Mouse (Mus musculus): ENCODE results near the gene Tmem234. TPM values are rescaled to one million over a fixed set of nuclear protein-coding genes. Genes with fewer than 3 reads are reported as not detected.

Gene Tmem234
- polyA plus RNA-seq, 1 experiment from 2014 or later, result 175 TPM

DNA sequence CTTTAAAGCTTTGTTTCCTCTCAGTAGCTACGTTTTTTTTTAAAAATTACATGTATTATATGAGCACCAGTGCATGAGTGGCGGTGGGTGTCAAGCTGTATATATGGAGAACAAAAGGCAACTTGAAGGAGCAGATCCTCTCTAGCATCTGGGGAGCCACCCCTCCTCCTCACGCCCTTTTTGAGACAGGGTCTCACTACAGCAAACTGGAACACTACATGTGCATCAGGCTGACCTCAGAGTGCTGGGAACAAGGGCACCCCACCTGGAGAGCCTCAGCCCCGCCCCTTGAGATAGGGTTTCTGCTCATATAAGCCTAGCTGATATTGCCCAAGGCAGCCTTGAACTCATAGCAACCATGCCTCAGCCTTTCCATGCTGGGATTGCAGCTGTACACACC lies 25.0 kb downstream of the Tmem234 start:
- WGBS, result 47% methylated on average over 4 of the region's 4 CpGs
- peaks cover 27% of the 10 kb centered on the region for H3K4me1 ChIP-seq
- no peak overlapping the region for H3K4me3 ChIP-seq
- 0 out of 2 replicates have a peak overlapping the region, but pooled peaks have one; percentile 36 for H3K9ac ChIP-seq
- ATAC-seq (ENCODE audit: low FRiP score, low read depth), result no peak
- peaks cover 45% of the 10 kb centered on the region for H3K36me3 ChIP-seq
- H3K9me3 ChIP-seq, result no peaks in the 10 kb centered on the region
- peak overlapping the region; percentile 83 for H3K4me2 ChIP-seq (replicated peaks)
- H3K27me3 ChIP-seq (replicated peaks), result no peaks in the 10 kb centered on the region
- H3K27ac ChIP-seq, result no peak overlapping the region

GRCm38 (mm10) chr4:129626035-129626434 lies 25.6 kb downstream of the Tmem234 start:
- H3K9ac ChIP-seq, result no peak overlapping the region
- no peak for ATAC-seq (ENCODE audit: low FRiP score, low read depth)
- no peak overlapping the region for H3K4me2 ChIP-seq (replicated peaks)
- H3K4me3 ChIP-seq, result no peak overlapping the region
- peaks cover 27% of the 10 kb centered on the region for H3K4me1 ChIP-seq
- no peaks in the 10 kb centered on the region for H3K9me3 ChIP-seq
- H3K27me3 ChIP-seq (replicated peaks), result no peaks in the 10 kb centered on the region
- peaks cover 49% of the 10 kb centered on the region for H3K36me3 ChIP-seq
- H3K27ac ChIP-seq, result no peak overlapping the region
- WGBS, result 80% methylated on average over 6 of the region's 6 CpGs

GRCm38 (mm10) chr4:129630944-129631343 lies 30.5 kb downstream of the Tmem234 start:
- H3K36me3 ChIP-seq, result peaks cover 97% of the 10 kb centered on the region
- no peak overlapping the region for H3K9ac ChIP-seq
- 80% methylated on average over 4 of the region's 4 CpGs for WGBS
- no peak overlapping the region for H3K4me2 ChIP-seq (replicated peaks)
- H3K9me3 ChIP-seq, result no peaks in the 10 kb centered on the region
- H3K4me1 ChIP-seq, result peaks cover 7% of the 10 kb centered on the region
- no peak overlapping the region for H3K4me3 ChIP-seq
- ATAC-seq (ENCODE audit: low FRiP score, low read depth), result no peak
- no peaks in the 10 kb centered on the region for H3K27me3 ChIP-seq (replicated peaks)
- no peak overlapping the region for H3K27ac ChIP-seq

GRCm38 (mm10) chr4:129631867-129632266 lies 31.4 kb downstream of the Tmem234 start:
- no peak overlapping the region for H3K4me2 ChIP-seq (replicated peaks)
- peaks cover 7% of the 10 kb centered on the region for H3K4me1 ChIP-seq
- H3K27me3 ChIP-seq (replicated peaks), result no peaks in the 10 kb centered on the region
- H3K27ac ChIP-seq, result no peak overlapping the region
- no peak overlapping the region for H3K9ac ChIP-seq
- no peak for ATAC-seq (ENCODE audit: low FRiP score, low read depth)
- H3K36me3 ChIP-seq, result peaks cover 97% of the 10 kb centered on the region
- no peaks in the 10 kb centered on the region for H3K9me3 ChIP-seq
- WGBS, result 92% methylated on average over 12 of the region's 12 CpGs
- no peak overlapping the region for H3K4me3 ChIP-seq

- no peaks in the 10 kb centered on the region for H3K27me3 ChIP-seq (replicated peaks)
- H3K36me3 ChIP-seq, result peaks cover 93% of the 10 kb centered on the region
- 96% methylated on average over 6 of the region's 6 CpGs for WGBS
Observed at GRCm38 (mm10) chr4:129633852-129634251, 33.4 kb downstream of the Tmem234 start.

GRCm38 (mm10) chr4:129639221-129639620 lies 38.8 kb downstream of the Tmem234 start:
- WGBS, result 89% methylated on average over 15 of the region's 15 CpGs
- H3K9me3 ChIP-seq, result no peaks in the 10 kb centered on the region
- no peak for ATAC-seq (ENCODE audit: low FRiP score, low read depth)
- peak overlapping the region; percentile 95 for H3K4me2 ChIP-seq (replicated peaks)
- peaks cover 23% of the 10 kb centered on the region for H3K4me1 ChIP-seq
- H3K27me3 ChIP-seq (replicated peaks), result no peaks in the 10 kb centered on the region
- no peak overlapping the region for H3K27ac ChIP-seq
- peak overlapping the region; percentile 85 for H3K9ac ChIP-seq
- 0 out of 2 replicates have a peak overlapping the region, but pooled peaks have one; percentile 66 for H3K4me3 ChIP-seq
- peaks cover 47% of the 10 kb centered on the region for H3K36me3 ChIP-seq

More at GRCm38 (mm10) chr4:129633852-129634251, 33.4 kb downstream of the Tmem234 start:
- peaks cover 12% of the 10 kb centered on the region for H3K4me1 ChIP-seq
- H3K27ac ChIP-seq, result no peak overlapping the region
- H3K9ac ChIP-seq, result no peak overlapping the region
- H3K4me3 ChIP-seq, result no peak overlapping the region
- ATAC-seq (ENCODE audit: low FRiP score, low read depth), result no peak
- H3K9me3 ChIP-seq, result no peaks in the 10 kb centered on the region
- no peak overlapping the region for H3K4me2 ChIP-seq (replicated peaks)

GRCm38 (mm10) chr4:129640101-129640637 lies 39.7 kb downstream of the Tmem234 start:
- H3K9ac ChIP-seq, result peak overlapping the region; percentile 85
- peak overlapping the region; percentile 95 for H3K4me2 ChIP-seq (replicated peaks)
- ATAC-seq (ENCODE audit: low FRiP score, low read depth), result no peak
- no peaks in the 10 kb centered on the region for H3K9me3 ChIP-seq
- peaks cover 43% of the 10 kb centered on the region for H3K36me3 ChIP-seq
- H3K27me3 ChIP-seq (replicated peaks), result no peaks in the 10 kb centered on the region
- peak overlapping the region; percentile 29; the same call in 1 of the 2 replicates for H3K27ac ChIP-seq
- 7% methylated on average over 17 of the region's 17 CpGs for WGBS
- H3K4me1 ChIP-seq, result peaks cover 23% of the 10 kb centered on the region
- peak overlapping the region; percentile 66 for H3K4me3 ChIP-seq

- H3K9ac ChIP-seq, result peak within 1 kb of the TSS; percentile 85
- H3K4me1 ChIP-seq, result peaks cover 23% of the 10 kb centered on the region
- H3K27me3 ChIP-seq (replicated peaks), result no peaks in the 10 kb centered on the region
- ATAC-seq (ENCODE audit: low FRiP score, low read depth), result peak; percentile 97
- H3K4me3 ChIP-seq, result peak within 1 kb of the TSS; percentile 66
- H3K27ac ChIP-seq, result peak within 1 kb of the TSS; percentile 81
- under 1% methylated on average over 60 of the region's 60 CpGs for WGBS
- peak within 1 kb of the TSS; percentile 95 for H3K4me2 ChIP-seq (replicated peaks)
- no peaks in the 10 kb centered on the region for H3K9me3 ChIP-seq
- H3K36me3 ChIP-seq, result peaks cover 44% of the 10 kb centered on the region
Observed at GRCm38 (mm10) chr4:129640638-129641467, 40.4 kb downstream of the Tmem234 start, which contains the start of gene Txlna. Txlna (minus strand) TSS chr4:129641065.

DNA sequence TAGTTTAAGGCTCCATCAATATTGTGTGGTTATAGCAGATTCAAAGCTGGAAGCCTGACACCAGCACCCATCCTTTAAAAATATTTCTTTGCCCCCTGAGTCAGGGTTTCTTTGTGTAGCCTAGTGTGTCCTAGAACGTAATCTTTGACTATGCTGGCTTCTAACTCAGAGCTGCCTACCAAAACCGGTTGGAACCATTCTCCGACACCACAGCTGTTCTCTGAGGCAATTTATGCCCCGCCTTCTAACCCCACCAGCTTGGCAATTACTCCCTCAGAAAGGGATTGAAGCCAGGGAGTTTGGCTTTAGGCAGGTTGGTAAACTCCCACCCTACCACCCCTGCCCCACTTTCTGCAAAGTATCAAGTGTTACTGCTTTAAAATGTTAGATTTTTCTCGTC lies 41.3 kb downstream of the Tmem234 start:
- Histone ChIP-seq H3K4me1 (peaks cover 23% of the 10 kb centered on the region), H3K27ac (no peak overlapping the region), H3K27me3 (replicated peaks) (no peaks in the 10 kb centered on the region), H3K4me2 (replicated peaks) (peak overlapping the region; percentile 95; the same call in 1 of the 2 replicates), H3K4me3 (no peak overlapping the region), H3K9ac (no peak overlapping the region), H3K36me3 (peaks cover 43% of the 10 kb centered on the region), H3K9me3 (no peaks in the 10 kb centered on the region)
- WGBS, result 52% methylated on average over 5 of the region's 5 CpGs
- ATAC-seq (ENCODE audit: low FRiP score, low read depth), result no peak

- Histone ChIP-seq H3K9ac (no peak overlapping the region), H3K27me3 (replicated peaks) (no peaks in the 10 kb centered on the region), H3K27ac (no peak overlapping the region), H3K36me3 (peaks cover 53% of the 10 kb centered on the region), H3K4me2 (replicated peaks) (no peak overlapping the region), H3K9me3 (no peaks in the 10 kb centered on the region), H3K4me1 (peaks cover 6% of the 10 kb centered on the region; the same call in 1 of the 2 replicates), H3K4me3 (no peak overlapping the region)
- 91% methylated on average over 6 of the region's 6 CpGs for WGBS
- no peak for ATAC-seq (ENCODE audit: low FRiP score, low read depth)
Observed at GRCm38 (mm10) chr4:129645204-129645603, 44.7 kb downstream of the Tmem234 start.

DNA sequence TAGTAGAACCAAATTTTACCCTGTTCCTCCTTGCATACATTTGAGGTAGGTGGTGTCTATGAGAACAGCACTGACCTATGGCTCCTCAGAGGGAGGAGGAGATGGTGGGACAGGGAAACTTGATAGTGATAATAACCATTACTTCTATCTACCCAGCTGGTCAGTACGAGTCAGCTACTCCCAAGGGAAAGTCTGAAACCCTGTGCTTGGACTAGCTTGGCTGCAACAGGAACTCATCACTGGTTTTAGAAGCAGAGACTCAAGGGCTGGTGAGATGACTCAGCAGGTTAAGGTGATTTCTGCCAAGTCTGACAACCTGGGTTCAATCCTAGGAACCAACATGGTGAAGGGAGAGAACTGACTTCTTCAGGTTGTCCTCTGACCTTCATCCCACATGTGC lies 48.2 kb downstream of the Tmem234 start:
- Histone ChIP-seq H3K4me1 (no peaks in the 10 kb centered on the region), H3K9me3 (no peaks in the 10 kb centered on the region), H3K27me3 (replicated peaks) (no peaks in the 10 kb centered on the region), H3K36me3 (peaks cover 81% of the 10 kb centered on the region), H3K4me3 (no peak overlapping the region), H3K9ac (no peak overlapping the region), H3K4me2 (replicated peaks) (no peak overlapping the region), H3K27ac (no peak overlapping the region)
- no peak for ATAC-seq (ENCODE audit: low FRiP score, low read depth)
- 92% methylated on average over 1 of the region's 1 CpGs for WGBS

- no peak for ATAC-seq (ENCODE audit: low FRiP score, low read depth)
- no peaks in the 10 kb centered on the region for H3K4me1 ChIP-seq
- H3K4me2 ChIP-seq (replicated peaks), result no peak overlapping the region
- H3K27me3 ChIP-seq (replicated peaks), result no peaks in the 10 kb centered on the region
- H3K9me3 ChIP-seq, result no peaks in the 10 kb centered on the region
- no peak overlapping the region for H3K27ac ChIP-seq
- no peak overlapping the region for H3K9ac ChIP-seq
- 96% methylated on average over 8 of the region's 8 CpGs for WGBS
- H3K4me3 ChIP-seq, result no peak overlapping the region
- H3K36me3 ChIP-seq, result peaks cover 92% of the 10 kb centered on the region
Observed at GRCm38 (mm10) chr4:129650359-129650758, 49.9 kb downstream of the Tmem234 start.

All from neural tube, embryonic 12.5 days (tissue).